Mouse (Mus musculus): ENCODE data around the gene C1rl. TPM values are rescaled to one million over a fixed set of nuclear protein-coding genes. Genes with fewer than 3 reads are reported as not detected.
"Not testable (repeated sequence)": the region's sequence is repeated elsewhere in the genome, so short reads cannot be mapped to it uniquely, and the experiment has no call there.

Gene C1rl
- polyA plus RNA-seq, 1 experiment from 2014 or later, result 0.11 TPM

DNA sequence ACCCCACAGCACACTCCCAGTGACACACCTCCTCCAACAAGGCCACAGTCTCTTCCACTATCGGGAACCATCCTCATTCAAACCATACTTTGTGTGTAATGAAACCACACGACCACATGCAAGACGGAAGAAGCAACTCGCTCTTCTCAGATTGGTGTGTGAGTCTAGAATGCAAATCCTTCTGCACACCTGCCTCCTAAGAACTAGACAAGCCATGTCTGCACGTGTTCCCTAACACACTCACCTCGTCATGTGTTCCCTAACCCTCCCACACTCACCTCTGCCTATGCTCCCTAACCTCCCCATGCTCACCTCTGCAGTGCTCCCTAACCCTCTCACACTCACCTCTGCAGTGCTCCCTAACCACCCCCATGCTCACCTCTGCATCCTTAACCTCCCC is 1.5 kb upstream of the C1rl start:
- no peak overlapping the region for H3K4me3 ChIP-seq (replicated peaks; ENCODE audit: low read length)
- no peak overlapping the region for H3K4me2 ChIP-seq (ENCODE audit: low read length)
- ATAC-seq, result no peak
- H3K9me3 ChIP-seq (ENCODE audit: control insufficient read depth, low read length), result no peaks in the 10 kb centered on the region
- H3K27ac ChIP-seq (ENCODE audit: low read length), result no peak overlapping the region
- no peaks in the 10 kb centered on the region for H3K27me3 ChIP-seq (replicated peaks; ENCODE audit: control insufficient read depth, insufficient read depth, low read length)
- H3K4me1 ChIP-seq (replicated peaks; ENCODE audit: control insufficient read depth, insufficient read depth, low read length), result no peaks in the 10 kb centered on the region
- no peaks in the 10 kb centered on the region for H3K36me3 ChIP-seq (ENCODE audit: control insufficient read depth, insufficient read depth)
- no peak overlapping the region for H3K9ac ChIP-seq (replicated peaks; ENCODE audit: low read depth, low read length)
- WGBS, result 79% methylated on average over 6 of the region's 6 CpGs

DNA sequence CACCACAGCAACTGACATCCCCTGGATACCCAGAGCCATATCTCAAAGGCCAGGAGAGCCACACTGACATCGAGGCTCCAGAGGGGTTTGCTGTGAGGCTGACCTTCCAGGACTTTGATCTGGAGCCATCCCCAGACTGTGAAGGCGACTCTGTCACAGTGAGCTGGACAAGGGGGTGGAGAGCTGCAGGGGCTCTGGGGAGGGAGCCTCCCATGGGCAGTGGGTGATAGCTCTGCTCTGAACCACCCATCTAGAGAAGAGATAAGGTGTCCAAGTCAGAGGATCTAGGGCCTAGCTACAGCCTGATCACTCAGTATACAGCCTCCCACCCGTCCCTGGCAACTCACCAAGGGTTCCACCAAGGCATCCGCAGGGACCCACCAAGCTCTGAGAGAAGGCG is 973 bp downstream of the C1rl start:
- Histone ChIP-seq H3K4me2 (ENCODE audit: low read length) (no peak overlapping the region), H3K9ac (replicated peaks; ENCODE audit: low read depth, low read length) (no peak overlapping the region), H3K36me3 (ENCODE audit: control insufficient read depth, insufficient read depth) (no peaks in the 10 kb centered on the region), H3K9me3 (ENCODE audit: control insufficient read depth, low read length) (no peaks in the 10 kb centered on the region), H3K4me3 (replicated peaks; ENCODE audit: low read length) (no peak overlapping the region), H3K4me1 (replicated peaks; ENCODE audit: control insufficient read depth, insufficient read depth, low read length) (no peaks in the 10 kb centered on the region), H3K27ac (ENCODE audit: low read length) (no peak overlapping the region), H3K27me3 (replicated peaks; ENCODE audit: control insufficient read depth, insufficient read depth, low read length) (no peaks in the 10 kb centered on the region)
- 85% methylated on average over 5 of the region's 5 CpGs for WGBS
- ATAC-seq, result no peak

DNA sequence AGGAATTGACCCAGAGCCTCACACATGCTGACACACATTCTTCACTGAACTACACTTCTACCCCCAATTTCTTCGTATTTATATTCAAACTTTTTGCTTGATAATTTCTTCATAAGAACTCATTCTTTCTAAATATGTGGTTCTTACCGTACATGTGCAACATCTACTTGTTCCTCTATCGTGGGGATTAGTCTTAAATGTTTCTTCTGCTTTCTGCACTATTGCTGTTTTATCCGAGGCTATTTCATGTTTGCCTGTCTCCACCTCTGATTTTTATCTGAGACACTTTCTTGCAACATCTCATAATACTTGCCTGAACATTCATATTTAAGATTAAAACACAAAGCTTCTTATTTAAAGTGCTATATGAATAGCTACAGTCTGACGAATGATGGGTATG is 3.1 kb downstream of the C1rl start:
- no peak for ATAC-seq
- H3K27me3 ChIP-seq (replicated peaks; ENCODE audit: control insufficient read depth, insufficient read depth, low read length), result no peaks in the 10 kb centered on the region
- WGBS, result 91% methylated on average over 5 of the region's 5 CpGs

DNA sequence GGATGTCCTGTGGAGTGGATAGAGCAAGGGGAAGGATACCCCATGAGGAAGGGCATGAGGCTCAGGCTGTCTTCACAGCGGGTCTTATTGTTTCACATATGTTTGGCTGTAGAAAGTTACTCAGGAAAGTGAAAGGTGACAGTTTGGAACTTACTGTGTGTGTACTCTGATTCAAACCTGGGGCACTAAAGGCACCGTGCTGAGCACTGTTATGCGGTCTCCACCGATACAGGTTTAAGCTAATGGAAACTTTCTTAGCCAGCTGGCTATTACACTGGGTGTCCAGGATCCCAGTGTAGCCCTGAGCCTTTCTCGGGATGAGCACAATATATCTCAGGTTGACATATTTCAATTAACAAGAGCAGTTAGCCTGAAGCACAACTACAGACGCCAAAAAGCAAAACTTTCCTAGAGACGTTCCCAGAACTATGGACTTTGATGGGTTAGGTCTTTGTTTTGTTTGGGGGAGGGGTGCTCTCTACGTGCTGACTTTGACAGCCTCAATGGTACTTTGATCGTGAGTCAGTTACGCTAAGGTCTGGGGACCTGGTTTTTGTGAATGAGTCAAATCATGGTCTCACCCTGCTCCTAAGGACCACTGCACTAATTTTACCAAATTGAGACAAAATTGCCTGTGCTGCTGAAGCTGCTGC is 7.1 kb downstream of the C1rl start:
- Histone ChIP-seq H3K9me3 (ENCODE audit: control insufficient read depth, low read length) (no peaks in the 10 kb centered on the region), H3K9ac (replicated peaks; ENCODE audit: low read depth, low read length) (no peak overlapping the region), H3K4me2 (ENCODE audit: low read length) (no peak overlapping the region), H3K27ac (ENCODE audit: low read length) (no peak overlapping the region), H3K36me3 (ENCODE audit: control insufficient read depth, insufficient read depth) (no peaks in the 10 kb centered on the region), H3K4me3 (replicated peaks; ENCODE audit: low read length) (no peak overlapping the region), H3K27me3 (replicated peaks; ENCODE audit: control insufficient read depth, insufficient read depth, low read length) (no peaks in the 10 kb centered on the region), H3K4me1 (replicated peaks; ENCODE audit: control insufficient read depth, insufficient read depth, low read length) (no peaks in the 10 kb centered on the region)
- ATAC-seq, result no peak
- 44% methylated on average over 10 of the region's 10 CpGs for WGBS

More for the DNA sequence above, 3.1 kb downstream of the C1rl start:
- Histone ChIP-seq H3K36me3 (ENCODE audit: control insufficient read depth, insufficient read depth) (no peaks in the 10 kb centered on the region), H3K27ac (ENCODE audit: low read length) (no peak overlapping the region), H3K9me3 (ENCODE audit: control insufficient read depth, low read length) (no peaks in the 10 kb centered on the region), H3K4me2 (ENCODE audit: low read length) (no peak overlapping the region), H3K9ac (replicated peaks; ENCODE audit: low read depth, low read length) (no peak overlapping the region), H3K4me1 (replicated peaks; ENCODE audit: control insufficient read depth, insufficient read depth, low read length) (no peaks in the 10 kb centered on the region), H3K4me3 (replicated peaks; ENCODE audit: low read length) (no peak overlapping the region)

DNA sequence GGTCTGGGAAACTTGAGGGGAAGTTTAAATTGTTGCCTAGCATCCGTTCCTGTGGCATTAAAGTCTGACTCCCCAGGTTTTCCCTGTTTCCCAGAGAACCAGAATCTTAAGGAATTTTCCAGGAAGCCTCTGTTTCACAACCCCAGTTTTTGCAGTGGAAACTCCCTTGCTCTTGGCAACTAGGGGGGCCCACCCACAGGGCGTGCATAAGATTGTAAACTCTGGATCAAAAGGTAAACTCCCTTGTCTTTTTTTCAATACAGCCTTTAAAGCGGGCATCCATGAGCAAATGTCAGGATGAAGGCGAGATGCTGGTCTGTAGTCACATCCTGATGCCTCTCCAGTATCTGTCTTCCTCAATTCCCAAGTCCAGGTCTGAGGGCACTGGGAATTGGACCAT is 8.6 kb downstream of the C1rl start:
- WGBS, result 87% methylated on average over 4 of the region's 4 CpGs
- no peaks in the 10 kb centered on the region for H3K27me3 ChIP-seq (replicated peaks; ENCODE audit: control insufficient read depth, insufficient read depth, low read length)
- no peak for ATAC-seq
- H3K9me3 ChIP-seq (ENCODE audit: control insufficient read depth, low read length), result no peaks in the 10 kb centered on the region
- H3K36me3 ChIP-seq (ENCODE audit: control insufficient read depth, insufficient read depth), result no peaks in the 10 kb centered on the region
- no peak overlapping the region for H3K4me3 ChIP-seq (replicated peaks; ENCODE audit: low read length)
- no peak overlapping the region for H3K4me2 ChIP-seq (ENCODE audit: low read length)
- H3K9ac ChIP-seq (replicated peaks; ENCODE audit: low read depth, low read length), result no peak overlapping the region
- no peaks in the 10 kb centered on the region for H3K4me1 ChIP-seq (replicated peaks; ENCODE audit: control insufficient read depth, insufficient read depth, low read length)
- H3K27ac ChIP-seq (ENCODE audit: low read length), result no peak overlapping the region

DNA sequence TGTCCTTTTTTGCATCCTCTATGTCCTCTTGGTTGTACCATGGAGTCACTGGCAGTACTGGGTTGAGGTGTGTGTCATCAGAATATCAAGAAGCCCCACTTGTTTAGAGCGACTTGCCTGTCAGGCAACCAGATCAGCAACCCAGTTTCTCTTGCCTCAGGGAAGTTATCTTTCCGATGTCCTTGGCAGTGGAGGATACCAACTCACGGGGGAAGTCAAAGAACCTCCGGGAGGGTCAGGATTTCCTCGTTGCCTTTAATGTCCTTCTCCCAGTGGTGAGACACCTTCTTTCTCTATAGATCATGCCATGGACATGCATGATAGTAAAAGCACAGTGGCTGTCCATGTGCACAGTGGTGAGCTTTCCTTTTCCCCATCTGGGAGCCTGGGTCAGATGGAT is 9.1 kb downstream of the C1rl start:
- H3K4me2 ChIP-seq (ENCODE audit: low read length), result no peak overlapping the region
- WGBS, result 93% methylated on average over 5 of the region's 5 CpGs
- ATAC-seq, result no peak
- no peaks in the 10 kb centered on the region for H3K4me1 ChIP-seq (replicated peaks; ENCODE audit: control insufficient read depth, insufficient read depth, low read length)
- no peaks in the 10 kb centered on the region for H3K9me3 ChIP-seq (ENCODE audit: control insufficient read depth, low read length)
- no peaks in the 10 kb centered on the region for H3K36me3 ChIP-seq (ENCODE audit: control insufficient read depth, insufficient read depth)
- H3K27me3 ChIP-seq (replicated peaks; ENCODE audit: control insufficient read depth, insufficient read depth, low read length), result no peaks in the 10 kb centered on the region
- no peak overlapping the region for H3K4me3 ChIP-seq (replicated peaks; ENCODE audit: low read length)
- H3K27ac ChIP-seq (ENCODE audit: low read length), result no peak overlapping the region
- H3K9ac ChIP-seq (replicated peaks; ENCODE audit: low read depth, low read length), result no peak overlapping the region

DNA sequence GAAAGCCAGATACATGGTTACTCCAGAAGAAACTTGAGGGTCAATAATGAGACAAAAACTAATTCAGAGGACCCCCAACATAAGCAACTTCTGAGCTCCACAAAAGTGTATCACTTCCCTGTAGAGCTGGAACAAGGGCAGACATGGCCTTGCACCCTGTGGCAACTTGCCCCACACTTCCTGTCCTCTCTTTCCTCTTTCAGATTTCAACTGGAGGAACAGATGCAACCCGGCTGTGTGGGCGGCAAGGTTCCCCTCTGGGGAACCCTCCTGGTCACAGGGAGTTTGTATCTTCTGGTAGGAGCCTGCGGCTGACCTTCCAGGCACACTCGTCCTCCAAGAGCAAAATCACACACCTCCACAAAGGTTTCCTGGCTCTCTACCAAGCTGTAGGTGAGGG is 12.1 kb downstream of the C1rl start:
- no peaks in the 10 kb centered on the region for H3K4me1 ChIP-seq (replicated peaks; ENCODE audit: control insufficient read depth, insufficient read depth, low read length)
- H3K4me2 ChIP-seq (ENCODE audit: low read length), result no peak overlapping the region
- H3K9me3 ChIP-seq (ENCODE audit: control insufficient read depth, low read length), result no peaks in the 10 kb centered on the region
- WGBS, result 90% methylated on average over 4 of the region's 4 CpGs
- H3K9ac ChIP-seq (replicated peaks; ENCODE audit: low read depth, low read length), result no peak overlapping the region
- ATAC-seq, result no peak
- no peaks in the 10 kb centered on the region for H3K36me3 ChIP-seq (ENCODE audit: control insufficient read depth, insufficient read depth)
- H3K4me3 ChIP-seq (replicated peaks; ENCODE audit: low read length), result no peak overlapping the region
- H3K27me3 ChIP-seq (replicated peaks; ENCODE audit: control insufficient read depth, insufficient read depth, low read length), result no peaks in the 10 kb centered on the region
- no peak overlapping the region for H3K27ac ChIP-seq (ENCODE audit: low read length)

DNA sequence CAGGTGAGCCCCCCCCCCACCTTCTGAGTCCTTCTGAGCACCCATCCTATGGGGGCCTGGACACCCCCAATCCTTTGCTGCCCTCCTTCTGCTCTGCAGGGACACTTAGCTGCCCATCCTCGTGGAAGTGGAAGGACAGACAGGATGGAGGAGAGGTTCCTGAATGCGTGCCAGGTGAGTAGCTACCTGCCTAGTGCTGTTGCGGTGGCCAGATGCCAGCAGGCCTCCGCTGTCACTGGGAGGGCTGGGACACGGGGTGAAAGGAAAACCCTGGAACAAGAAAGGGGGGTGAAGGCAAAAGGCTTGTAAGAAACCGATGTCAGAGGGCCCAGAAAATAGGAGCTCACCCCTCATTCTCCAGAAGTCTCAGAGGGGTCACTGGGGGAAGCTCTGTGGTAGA is 14.1 kb downstream of the C1rl start:
- Histone ChIP-seq H3K4me2 (ENCODE audit: low read length) (no peak overlapping the region), H3K4me3 (replicated peaks; ENCODE audit: low read length) (no peak overlapping the region), H3K9me3 (ENCODE audit: control insufficient read depth, low read length) (no peaks in the 10 kb centered on the region), H3K27me3 (replicated peaks; ENCODE audit: control insufficient read depth, insufficient read depth, low read length) (no peaks in the 10 kb centered on the region), H3K36me3 (ENCODE audit: control insufficient read depth, insufficient read depth) (no peaks in the 10 kb centered on the region), H3K27ac (ENCODE audit: low read length) (no peak overlapping the region), H3K9ac (replicated peaks; ENCODE audit: low read depth, low read length) (no peak overlapping the region), H3K4me1 (replicated peaks; ENCODE audit: control insufficient read depth, insufficient read depth, low read length) (no peaks in the 10 kb centered on the region)
- ATAC-seq, result no peak
- WGBS, result 77% methylated on average over 6 of the region's 6 CpGs

DNA sequence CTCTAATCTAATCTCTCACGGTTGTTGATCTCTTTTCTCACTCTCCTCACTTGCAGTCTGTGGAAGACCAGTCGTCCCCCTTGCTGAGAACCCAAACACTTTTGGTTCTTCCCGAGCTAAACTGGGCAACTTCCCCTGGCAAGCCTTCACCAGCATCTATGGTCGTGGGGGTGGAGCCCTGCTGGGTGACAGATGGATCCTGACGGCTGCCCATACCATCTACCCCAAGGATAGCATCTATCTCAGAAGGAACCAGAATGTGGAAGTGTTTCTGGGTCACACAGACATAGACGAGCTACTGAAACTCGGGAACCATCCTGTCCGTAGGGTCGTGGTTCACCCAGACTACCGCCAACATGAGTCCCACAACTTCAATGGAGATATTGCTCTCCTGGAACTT is 15.4 kb downstream of the C1rl start:
- no peak overlapping the region for H3K27ac ChIP-seq (ENCODE audit: low read length)
- H3K9ac ChIP-seq (replicated peaks; ENCODE audit: low read depth, low read length), result no peak overlapping the region
- no peaks in the 10 kb centered on the region for H3K9me3 ChIP-seq (ENCODE audit: control insufficient read depth, low read length)
- no peak for ATAC-seq
- no peak overlapping the region for H3K4me3 ChIP-seq (replicated peaks; ENCODE audit: low read length)
- WGBS, result 85% methylated on average over 10 of the region's 10 CpGs
- H3K27me3 ChIP-seq (replicated peaks; ENCODE audit: control insufficient read depth, insufficient read depth, low read length), result no peaks in the 10 kb centered on the region
- no peak overlapping the region for H3K4me2 ChIP-seq (ENCODE audit: low read length)
- H3K36me3 ChIP-seq (ENCODE audit: control insufficient read depth, insufficient read depth), result no peaks in the 10 kb centered on the region
- no peaks in the 10 kb centered on the region for H3K4me1 ChIP-seq (replicated peaks; ENCODE audit: control insufficient read depth, insufficient read depth, low read length)

DNA sequence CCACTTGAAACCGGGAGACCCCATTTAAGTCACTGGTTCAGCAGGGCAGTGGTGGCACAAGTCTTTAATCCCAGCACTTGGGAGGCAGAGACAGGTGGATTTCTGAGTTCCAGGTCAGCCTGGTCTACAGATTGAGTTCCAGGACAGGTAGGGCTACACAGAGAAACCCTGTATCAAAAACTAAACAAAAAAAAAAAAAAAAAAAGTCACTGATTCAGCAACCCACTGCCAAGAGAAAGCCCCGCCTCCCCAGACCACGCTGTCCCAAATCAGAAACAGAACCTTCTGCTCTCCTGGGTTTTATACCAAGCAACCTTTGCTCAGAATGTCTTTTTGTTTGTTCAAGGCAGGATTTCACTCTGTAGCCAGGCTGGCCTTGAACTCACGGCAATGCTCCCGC is 16.3 kb downstream of the C1rl start:
- not testable (repeated sequence) for H3K36me3 ChIP-seq (ENCODE audit: control insufficient read depth, insufficient read depth); H3K4me3 ChIP-seq (replicated peaks; ENCODE audit: low read length); H3K4me1 ChIP-seq (replicated peaks; ENCODE audit: control insufficient read depth, insufficient read depth, low read length); H3K27me3 ChIP-seq (replicated peaks; ENCODE audit: control insufficient read depth, insufficient read depth, low read length); H3K4me2 ChIP-seq (ENCODE audit: low read length); H3K27ac ChIP-seq (ENCODE audit: low read length); H3K9me3 ChIP-seq (ENCODE audit: control insufficient read depth, low read length); ATAC-seq; H3K9ac ChIP-seq (replicated peaks; ENCODE audit: low read depth, low read length)
- 91% methylated on average over 5 of the region's 5 CpGs for WGBS
